In the genomic region with DNA sequence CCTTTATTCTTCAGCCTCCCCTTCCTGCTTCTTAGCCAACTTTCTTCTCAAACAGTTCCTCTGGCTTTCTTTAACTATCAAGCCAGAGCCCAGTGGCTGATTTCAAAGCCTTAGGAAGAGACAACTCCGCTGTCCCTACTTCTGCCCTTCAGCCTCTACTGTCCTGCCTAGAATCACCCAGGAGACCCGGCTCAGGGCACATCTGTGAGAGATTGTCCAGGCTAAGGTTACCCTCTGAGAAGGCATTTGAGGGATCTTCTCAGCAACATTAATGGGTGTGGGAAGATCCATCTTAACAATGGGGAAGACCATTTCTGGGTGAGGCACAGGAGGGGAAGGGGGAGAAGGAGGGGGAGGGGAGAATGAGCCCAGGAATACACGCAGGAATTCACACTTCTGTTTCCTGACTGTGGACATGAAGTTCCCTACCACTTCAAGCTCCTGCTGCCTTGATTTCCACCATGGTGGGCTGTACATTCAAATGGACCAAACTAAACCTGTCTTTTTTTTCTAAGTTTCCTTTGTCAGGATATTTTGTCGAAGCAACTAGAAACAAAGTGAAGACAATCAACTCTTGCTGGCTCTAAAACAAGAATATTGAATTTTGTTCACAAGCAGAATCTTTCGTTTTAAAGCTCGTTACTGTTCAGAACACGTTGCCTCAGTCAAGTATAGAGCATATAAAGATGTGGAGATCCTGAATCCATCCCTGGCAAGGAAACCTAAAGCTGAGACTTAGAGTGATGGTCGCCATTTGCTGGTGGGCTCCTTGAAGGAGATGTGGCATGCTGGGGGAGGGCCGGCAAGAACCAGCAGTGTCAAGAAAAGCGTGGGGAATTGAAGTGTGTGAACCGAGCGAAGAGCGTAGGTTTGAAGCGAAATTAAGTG, we compare ENCODE assay signal across 7 mouse cellular contexts. TPM values are rescaled to one million over a fixed set of nuclear protein-coding genes. Genes with fewer than 3 reads are reported as not detected.
DNase-seq lines count a peak whose midpoint lies in the region; ATAC-seq and TF ChIP-seq lines count a peak whose summit lies in the region.

No protein-coding gene starts in this region.

- no peak for TF ChIP-seq POLR2A in cerebellum, adult 2 months (IDR thresholded peaks at IDR 0.05; ENCODE audit: borderline replicate concordance, insufficient read depth, low read length)

- peak overlapping the region; percentile 85 for H3K4me3 ChIP-seq in cerebellum, adult 2 months (replicated peaks; ENCODE audit: insufficient read depth, low read depth, low read length)
- peak overlapping the region; percentile 93 for H3K4me3 ChIP-seq in forebrain, embryonic 16.5 days (replicated peaks; ENCODE audit: low read length)
- H3K4me3 ChIP-seq in limb, embryonic 13.5 days = peak overlapping the region; percentile 59

- DNase-seq in right cerebral cortex, postnatal 4 days = peak; percentile 40
- DNase-seq in right cerebral cortex, postnatal 36 days (ENCODE audit: low spot score in 2 of 2) = no peak
- DNase-seq in cerebellum, adult 2 months = peak; percentile 28 to 39
- DNase-seq in ovary, postnatal 10 days (ENCODE audit: low spot score) = peak; percentile 24
- DNase-seq in frontal cortex, postnatal 14 days (ENCODE audit: low spot score in 2 of 2) = no peak

- no peaks in the 10 kb centered on the region for H3K9me3 ChIP-seq in forebrain, embryonic 16.5 days (ENCODE audit: control insufficient read depth, low read length)
- no peaks in the 10 kb centered on the region for H3K9me3 ChIP-seq in limb, embryonic 13.5 days

- H3K27ac ChIP-seq in cerebellum, adult 2 months (ENCODE audit: insufficient read depth, low read length) = no peak overlapping the region
- peak overlapping the region; percentile 94 for H3K27ac ChIP-seq in forebrain, embryonic 16.5 days (ENCODE audit: low read length)
- H3K27ac ChIP-seq in limb, embryonic 13.5 days = peak overlapping the region; percentile 85

- H3K4me2 ChIP-seq in forebrain, embryonic 16.5 days (ENCODE audit: low read length) = peak overlapping the region; percentile 49
- H3K4me2 ChIP-seq in limb, embryonic 13.5 days (replicated peaks) = peak overlapping the region; percentile 67

- peaks cover 3% of the 10 kb centered on the region; the same call in 1 of the 2 replicates for H3K4me1 ChIP-seq in cerebellum, adult 2 months (ENCODE audit: control insufficient read depth, insufficient read depth, low read length)
- H3K4me1 ChIP-seq in forebrain, embryonic 16.5 days (replicated peaks; ENCODE audit: control insufficient read depth, insufficient read depth, low read length) = peaks cover 19% of the 10 kb centered on the region
- H3K4me1 ChIP-seq in limb, embryonic 13.5 days = peaks cover 12% of the 10 kb centered on the region

- ATAC-seq in forebrain, embryonic 16.5 days = peak; percentile 34
- peak; percentile 26; the same call in 1 of the 2 replicates for ATAC-seq in limb, embryonic 13.5 days (ENCODE audit: low FRiP score, low read depth)

- H3K27me3 ChIP-seq in cerebellum, adult 2 months (ENCODE audit: control insufficient read depth, insufficient read depth, low read length) = no peaks in the 10 kb centered on the region
- no peaks in the 10 kb centered on the region for H3K27me3 ChIP-seq in forebrain, embryonic 16.5 days (replicated peaks; ENCODE audit: control insufficient read depth, insufficient read depth, low read length)
- H3K27me3 ChIP-seq in limb, embryonic 13.5 days = no peaks in the 10 kb centered on the region

- H3K36me3 ChIP-seq in forebrain, embryonic 16.5 days (ENCODE audit: control insufficient read depth, insufficient read depth) = no peaks in the 10 kb centered on the region
- H3K36me3 ChIP-seq in limb, embryonic 13.5 days = no peaks in the 10 kb centered on the region

- 2% methylated on average over 14 of the region's 14 CpGs for WGBS in cerebellum, adult 2 months
- under 1% methylated on average over 14 of the region's 14 CpGs for WGBS in forebrain, embryonic 16.5 days
- WGBS in limb, embryonic 13.5 days = 3% methylated on average over 14 of the region's 14 CpGs

- no peak for TF ChIP-seq CTCF in cerebellum, adult 2 months (IDR thresholded peaks at IDR 0.05; ENCODE audit: borderline replicate concordance, insufficient read depth, low read depth, low read length)

- peak overlapping the region; percentile 49 for H3K9ac ChIP-seq in forebrain, embryonic 16.5 days (replicated peaks; ENCODE audit: low read depth, low read length)
- peak overlapping the region; percentile 63 for H3K9ac ChIP-seq in limb, embryonic 13.5 days

RNA-seq across cellular contexts. Expression of a gene that starts 11.6 kb away (rescaled TPM):
- not detected in 2 replicates for polyA plus RNA-seq in cerebellum, adult 2 months (2012; rRNA removed)
- not detected in 2 replicates for polyA plus RNA-seq in forebrain, embryonic 16.5 days (2015; fragmentation: Nextera tagmentation; extraction: Ambion mirVana)
- not detected in 2 replicates for polyA plus RNA-seq in limb, embryonic 13.5 days (2015; fragmentation: Nextera tagmentation; extraction: Ambion mirVana)

RNA-seq across cellular contexts. Expression of a gene that starts 11.6 kb away (rescaled TPM):
- not detected in 2 replicates for polyA plus RNA-seq in cerebellum, adult 2 months (2012; rRNA removed)
- polyA plus RNA-seq in forebrain, embryonic 16.5 days (2015; fragmentation: Nextera tagmentation; extraction: Ambion mirVana) = not detected in 2 replicates
- not detected in 2 replicates for polyA plus RNA-seq in limb, embryonic 13.5 days (2015; fragmentation: Nextera tagmentation; extraction: Ambion mirVana)

RNA-seq across cellular contexts. Expression of a gene that starts 48.7 kb away (rescaled TPM):
- polyA plus RNA-seq in cerebellum, adult 2 months (2012; rRNA removed) = 0.08 TPM in 1 of 2 replicates, not detected in the other
- 0.15 TPM in 1 of 2 replicates, not detected in the other for polyA plus RNA-seq in forebrain, embryonic 16.5 days (2015; fragmentation: Nextera tagmentation; extraction: Ambion mirVana)
- polyA plus RNA-seq in limb, embryonic 13.5 days (2015; fragmentation: Nextera tagmentation; extraction: Ambion mirVana) = 0.15 TPM in 1 of 2 replicates, not detected in the other

RNA-seq across cellular contexts. Expression of a gene that starts 49.7 kb away (rescaled TPM):
- 0.06 TPM in 1 of 2 replicates, not detected in the other for polyA plus RNA-seq in cerebellum, adult 2 months (2012; rRNA removed)
- not detected in 2 replicates for polyA plus RNA-seq in forebrain, embryonic 16.5 days (2015; fragmentation: Nextera tagmentation; extraction: Ambion mirVana)
- polyA plus RNA-seq in limb, embryonic 13.5 days (2015; fragmentation: Nextera tagmentation; extraction: Ambion mirVana) = 0.13 and 0.15 TPM in 2 replicates

RNA-seq across cellular contexts. Expression of a gene that starts 53.2 kb away (rescaled TPM):
- 0.30 and 0.79 TPM in 2 replicates for polyA plus RNA-seq in cerebellum, adult 2 months (2012; rRNA removed)
- polyA plus RNA-seq in forebrain, embryonic 16.5 days (2015; fragmentation: Nextera tagmentation; extraction: Ambion mirVana) = 0.31 and 0.34 TPM in 2 replicates
- 0.75 and 0.89 TPM in 2 replicates for polyA plus RNA-seq in limb, embryonic 13.5 days (2015; fragmentation: Nextera tagmentation; extraction: Ambion mirVana)

Comparison
In these comparisons a context has a peak if more than half of its experiments do, and no peak if none do; other contexts are left out.
1. DNase-seq: peak in right cerebral cortex, postnatal 4 days (single experiment), cerebellum, adult 2 months (2 of 2) and ovary, postnatal 10 days (single experiment); none in right cerebral cortex, postnatal 36 days (0 of 2) and frontal cortex, postnatal 14 days (0 of 2).
2. Peak in every context shown above with its lines, with median percentiles within 50 percentile points of each other: H3K4me3 ChIP-seq.